Mouse (Mus musculus): ENCODE measurements around the gene Bzw1. TPM values are rescaled to one million over a fixed set of nuclear protein-coding genes. Genes with fewer than 3 reads are reported as not detected.

The Bzw1 gene
- total and polyA plus RNA-seq, 2 experiments from 2014 or later = 59.3 to 163 TPM

DNA sequence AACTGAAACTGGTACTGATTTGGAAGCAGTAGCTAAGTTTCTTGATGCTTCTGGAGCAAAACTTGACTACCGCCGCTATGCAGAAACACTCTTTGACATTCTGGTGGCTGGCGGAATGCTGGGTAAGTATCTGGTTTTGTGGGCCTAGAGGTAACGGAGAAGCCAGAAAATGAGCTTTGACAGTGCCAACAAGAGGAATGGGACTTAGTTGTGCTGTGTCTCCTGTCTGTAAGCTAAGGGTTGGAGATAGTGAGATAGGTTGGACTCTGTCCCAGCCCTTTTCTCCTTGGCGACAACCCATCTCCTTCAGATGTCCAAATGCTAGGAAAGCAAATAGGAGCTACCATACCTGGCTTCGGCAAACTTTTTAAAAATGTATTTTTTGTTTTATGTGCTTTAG lies 5.0 kb downstream of the Bzw1 start:
- no peak for ATAC-seq (ENCODE audit: insufficient read depth, low read depth)
- TF ChIP-seq CTCF (IDR thresholded peaks at IDR 0.05; ENCODE audit: low read depth) (no peak), EP300 (IDR thresholded peaks at IDR 0.05; ENCODE audit: low read depth) (no peak)

DNA sequence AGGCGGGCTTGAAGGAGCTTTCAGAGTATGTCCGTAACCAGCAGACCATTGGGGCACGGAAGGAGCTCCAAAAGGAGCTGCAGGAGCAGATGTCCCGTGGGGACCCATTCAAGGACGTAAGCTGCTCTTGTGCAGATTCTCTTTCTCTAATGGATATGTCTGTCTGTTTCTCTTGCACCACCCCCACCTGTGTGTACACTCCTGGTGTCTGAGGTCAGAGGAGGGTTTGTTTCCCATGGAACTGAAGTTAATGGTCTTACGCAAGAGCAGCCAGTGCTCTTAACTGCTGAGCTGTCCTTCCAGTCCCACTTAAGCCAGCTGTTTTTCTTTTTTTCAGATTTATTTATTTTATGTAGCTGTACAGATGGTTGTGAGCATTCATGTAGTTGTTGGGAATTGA lies 8.7 kb downstream of the Bzw1 start:
- H3K27ac ChIP-seq (ENCODE audit: low read depth) = no peak overlapping the region
- ATAC-seq (ENCODE audit: insufficient read depth, low read depth) (no peak), DNase-seq (ENCODE audit: low spot score) (no peak)
- no peaks in the 10 kb centered on the region for H3K4me1 ChIP-seq (ENCODE audit: control insufficient read depth, insufficient read depth)
- TF ChIP-seq CTCF (IDR thresholded peaks at IDR 0.05; ENCODE audit: low read depth) (no peak), EP300 (IDR thresholded peaks at IDR 0.05; ENCODE audit: low read depth) (no peak)
- H3K9ac ChIP-seq (replicated peaks; ENCODE audit: low read depth, low read length) = no peak overlapping the region
- H3K9me3 ChIP-seq (replicated peaks; ENCODE audit: control insufficient read depth, low read length) = no peaks in the 10 kb centered on the region
- H3K36me3 ChIP-seq (replicated peaks; ENCODE audit: control insufficient read depth, insufficient read depth, low read length) = peaks cover 88% of the 10 kb centered on the region
- H3K4me2 ChIP-seq (ENCODE audit: low read depth, low read length) = no peak overlapping the region
- H3K4me3 ChIP-seq (ENCODE audit: low read depth, low read length) = no peak overlapping the region
- WGBS = 91% methylated on average over 6 of the region's 6 CpGs
- no peaks in the 10 kb centered on the region for H3K27me3 ChIP-seq (ENCODE audit: control insufficient read depth, insufficient read depth, low read length)

More for the DNA sequence above, 5.0 kb downstream of the Bzw1 start:
- Histone ChIP-seq H3K4me3 (ENCODE audit: low read depth, low read length) (no peak overlapping the region), H3K9ac (replicated peaks; ENCODE audit: low read depth, low read length) (no peak overlapping the region), H3K27ac (ENCODE audit: low read depth) (no peak overlapping the region), H3K4me1 (ENCODE audit: control insufficient read depth, insufficient read depth) (peaks cover 8% of the 10 kb centered on the region), H3K4me2 (ENCODE audit: low read depth, low read length) (no peak overlapping the region), H3K36me3 (replicated peaks; ENCODE audit: control insufficient read depth, insufficient read depth, low read length) (peaks cover 70% of the 10 kb centered on the region), H3K27me3 (ENCODE audit: control insufficient read depth, insufficient read depth, low read length) (no peaks in the 10 kb centered on the region), H3K9me3 (replicated peaks; ENCODE audit: control insufficient read depth, low read length) (no peaks in the 10 kb centered on the region)
- WGBS = 81% methylated on average over 6 of the region's 6 CpGs
- no peak for DNase-seq (ENCODE audit: low spot score)

DNA sequence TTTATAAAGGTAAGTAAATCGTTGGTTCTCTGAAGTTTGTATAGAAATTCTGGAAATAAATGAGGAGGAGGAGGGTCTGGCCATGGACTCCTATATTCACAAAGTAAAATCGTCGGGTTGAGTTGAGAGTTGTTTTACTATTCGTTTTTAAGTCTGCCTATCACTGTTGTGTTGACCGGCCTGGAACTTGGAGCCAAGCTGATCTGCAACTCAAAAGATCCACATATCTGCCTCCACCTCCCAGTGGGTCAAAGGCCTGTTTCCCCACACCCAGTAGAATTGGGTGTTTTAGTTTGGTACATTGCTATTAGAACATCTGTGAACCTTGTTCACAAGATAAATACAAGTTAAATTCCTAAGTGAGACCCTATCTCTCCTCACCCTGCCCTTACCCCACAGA lies 11.0 kb downstream of the Bzw1 start:
- no peak overlapping the region for H3K4me2 ChIP-seq (ENCODE audit: low read depth, low read length)
- no peak for ATAC-seq (ENCODE audit: insufficient read depth, low read depth)

DNA sequence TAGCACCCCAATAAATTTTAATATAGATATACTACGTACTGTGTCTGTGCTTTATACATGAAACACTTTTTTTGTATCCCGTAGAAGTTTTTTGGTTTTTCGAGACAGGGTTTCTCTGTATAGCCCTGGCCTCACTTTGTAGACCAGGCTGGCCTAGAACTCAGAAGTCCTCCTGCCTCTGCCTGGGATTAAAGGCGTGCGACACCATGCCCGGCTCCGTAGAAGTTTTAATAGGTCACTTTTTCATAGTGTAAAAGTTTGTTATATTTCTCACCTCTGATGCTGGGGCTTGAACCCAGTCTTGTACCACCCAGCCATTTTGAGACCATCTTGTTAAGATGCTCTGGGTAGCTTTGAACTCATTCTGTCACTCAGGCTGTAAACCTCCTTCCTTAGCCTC lies 14.6 kb downstream of the Bzw1 start:
- DNase-seq (ENCODE audit: low spot score) = no peak
- Histone ChIP-seq H3K36me3 (replicated peaks; ENCODE audit: control insufficient read depth, insufficient read depth, low read length) (peaks cover 69% of the 10 kb centered on the region), H3K4me2 (ENCODE audit: low read depth, low read length) (no peak overlapping the region)

More for the DNA sequence above, 11.0 kb downstream of the Bzw1 start:
- Histone ChIP-seq H3K27ac (ENCODE audit: low read depth) (no peak overlapping the region), H3K27me3 (ENCODE audit: control insufficient read depth, insufficient read depth, low read length) (no peaks in the 10 kb centered on the region), H3K4me1 (ENCODE audit: control insufficient read depth, insufficient read depth) (no peaks in the 10 kb centered on the region), H3K4me3 (ENCODE audit: low read depth, low read length) (no peak overlapping the region), H3K9me3 (replicated peaks; ENCODE audit: control insufficient read depth, low read length) (no peaks in the 10 kb centered on the region), H3K9ac (replicated peaks; ENCODE audit: low read depth, low read length) (no peak overlapping the region), H3K36me3 (replicated peaks; ENCODE audit: control insufficient read depth, insufficient read depth, low read length) (peaks cover 75% of the 10 kb centered on the region)
- DNase-seq (ENCODE audit: low spot score) = no peak
- TF ChIP-seq EP300 (IDR thresholded peaks at IDR 0.05; ENCODE audit: low read depth) = no peak
- no peak for TF ChIP-seq CTCF (IDR thresholded peaks at IDR 0.05; ENCODE audit: low read depth)
- 91% methylated on average over 5 of the region's 5 CpGs for WGBS

DNA sequence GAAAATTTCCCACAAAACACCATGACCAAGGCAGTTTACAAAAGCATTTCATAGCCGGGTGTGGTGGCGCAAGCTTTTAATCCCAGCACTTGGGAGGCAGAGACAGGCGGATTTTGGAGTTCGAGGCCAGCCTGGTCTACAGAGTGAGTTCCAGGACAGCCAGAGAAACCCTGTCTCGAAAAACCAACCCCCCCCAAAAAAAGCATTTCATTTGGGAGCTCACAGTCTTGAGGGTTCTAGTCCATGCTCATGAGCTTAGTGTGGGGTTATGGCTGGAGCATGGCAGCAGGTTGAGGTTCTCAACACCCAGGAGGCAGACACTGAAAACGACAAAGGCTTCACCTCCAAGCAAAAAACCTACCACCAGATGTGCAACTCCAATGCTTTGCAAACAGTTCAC lies 15.4 kb downstream of the Bzw1 start:
- 82% methylated on average over 6 of the region's 6 CpGs for WGBS
- ATAC-seq (ENCODE audit: insufficient read depth, low read depth) = no peak
- no peak for DNase-seq (ENCODE audit: low spot score)
- Histone ChIP-seq H3K4me3 (ENCODE audit: low read depth, low read length) (no peak overlapping the region), H3K9ac (replicated peaks; ENCODE audit: low read depth, low read length) (no peak overlapping the region), H3K27ac (ENCODE audit: low read depth) (no peak overlapping the region), H3K36me3 (replicated peaks; ENCODE audit: control insufficient read depth, insufficient read depth, low read length) (peaks cover 69% of the 10 kb centered on the region), H3K4me1 (ENCODE audit: control insufficient read depth, insufficient read depth) (no peaks in the 10 kb centered on the region), H3K27me3 (ENCODE audit: control insufficient read depth, insufficient read depth, low read length) (no peaks in the 10 kb centered on the region), H3K9me3 (replicated peaks; ENCODE audit: control insufficient read depth, low read length) (no peaks in the 10 kb centered on the region), H3K4me2 (ENCODE audit: low read depth, low read length) (no peak overlapping the region)
- TF ChIP-seq EP300 (IDR thresholded peaks at IDR 0.05; ENCODE audit: low read depth) (no peak), CTCF (IDR thresholded peaks at IDR 0.05; ENCODE audit: low read depth) (no peak)

More for the DNA sequence above, 14.6 kb downstream of the Bzw1 start:
- H3K4me1 ChIP-seq (ENCODE audit: control insufficient read depth, insufficient read depth) = no peaks in the 10 kb centered on the region
- TF ChIP-seq EP300 (IDR thresholded peaks at IDR 0.05; ENCODE audit: low read depth) (no peak), CTCF (IDR thresholded peaks at IDR 0.05; ENCODE audit: low read depth) (no peak)
- no peak overlapping the region for H3K9ac ChIP-seq (replicated peaks; ENCODE audit: low read depth, low read length)
- no peaks in the 10 kb centered on the region for H3K27me3 ChIP-seq (ENCODE audit: control insufficient read depth, insufficient read depth, low read length)
- H3K27ac ChIP-seq (ENCODE audit: low read depth) = no peak overlapping the region
- no peaks in the 10 kb centered on the region for H3K9me3 ChIP-seq (replicated peaks; ENCODE audit: control insufficient read depth, low read length)
- no peak for ATAC-seq (ENCODE audit: insufficient read depth, low read depth)
- H3K4me3 ChIP-seq (ENCODE audit: low read depth, low read length) = no peak overlapping the region
- 96% methylated on average over 7 of the region's 7 CpGs for WGBS

DNA sequence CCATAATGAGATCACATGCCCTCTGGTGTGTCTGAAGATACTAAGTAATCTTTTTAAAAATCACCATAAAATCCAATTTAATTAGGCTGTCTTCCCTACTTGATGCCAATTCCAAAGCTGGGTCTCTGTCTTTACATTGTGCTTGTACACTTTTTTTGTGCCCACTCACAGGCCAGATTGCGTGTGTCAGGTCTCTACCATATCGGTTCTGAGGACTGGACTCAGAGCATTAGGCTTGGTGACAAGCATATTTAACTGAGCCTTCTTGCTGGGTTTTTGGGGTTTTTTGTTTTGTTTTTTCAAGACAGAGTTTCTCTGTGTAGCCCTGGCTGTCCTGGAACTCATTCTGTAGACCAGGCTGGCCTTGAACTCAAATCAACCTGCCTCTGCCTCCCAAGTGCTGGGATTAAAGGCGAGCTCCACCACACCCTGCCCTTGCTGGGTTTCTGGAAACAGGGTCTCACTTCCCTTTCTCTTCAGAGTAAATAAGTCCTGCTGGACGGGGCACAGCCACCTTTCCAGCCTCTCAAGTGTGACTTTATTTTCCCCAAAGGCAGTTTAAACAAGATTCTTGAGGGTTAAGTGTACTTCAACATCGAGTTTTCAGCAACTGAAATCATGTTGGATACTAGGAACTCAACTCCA lies 17.0 kb downstream of the Bzw1 start:
- no peak overlapping the region for H3K4me3 ChIP-seq (ENCODE audit: low read depth, low read length)
- TF ChIP-seq EP300 (IDR thresholded peaks at IDR 0.05; ENCODE audit: low read depth) (no peak), CTCF (IDR thresholded peaks at IDR 0.05; ENCODE audit: low read depth) (no peak)
- no peaks in the 10 kb centered on the region for H3K27me3 ChIP-seq (ENCODE audit: control insufficient read depth, insufficient read depth, low read length)
- H3K27ac ChIP-seq (ENCODE audit: low read depth) = no peak overlapping the region
- no peaks in the 10 kb centered on the region for H3K4me1 ChIP-seq (ENCODE audit: control insufficient read depth, insufficient read depth)
- WGBS = 81% methylated on average over 5 of the region's 5 CpGs
- no peaks in the 10 kb centered on the region for H3K9me3 ChIP-seq (replicated peaks; ENCODE audit: control insufficient read depth, low read length)
- H3K4me2 ChIP-seq (ENCODE audit: low read depth, low read length) = no peak overlapping the region
- H3K9ac ChIP-seq (replicated peaks; ENCODE audit: low read depth, low read length) = no peak overlapping the region
- DNase-seq (ENCODE audit: low spot score) = no peak
- peaks cover 70% of the 10 kb centered on the region for H3K36me3 ChIP-seq (replicated peaks; ENCODE audit: control insufficient read depth, insufficient read depth, low read length)
- no peak for ATAC-seq (ENCODE audit: insufficient read depth, low read depth)

Data from heart, postnatal 0 days (tissue).